Mouse (Mus musculus): ENCODE data around the gene Nanog. TPM values are rescaled to one million over a fixed set of nuclear protein-coding genes. Genes with fewer than 3 reads are reported as not detected.

Nanog gene
- polyA plus RNA-seq, 1 experiment = 0.10 TPM

DNA sequence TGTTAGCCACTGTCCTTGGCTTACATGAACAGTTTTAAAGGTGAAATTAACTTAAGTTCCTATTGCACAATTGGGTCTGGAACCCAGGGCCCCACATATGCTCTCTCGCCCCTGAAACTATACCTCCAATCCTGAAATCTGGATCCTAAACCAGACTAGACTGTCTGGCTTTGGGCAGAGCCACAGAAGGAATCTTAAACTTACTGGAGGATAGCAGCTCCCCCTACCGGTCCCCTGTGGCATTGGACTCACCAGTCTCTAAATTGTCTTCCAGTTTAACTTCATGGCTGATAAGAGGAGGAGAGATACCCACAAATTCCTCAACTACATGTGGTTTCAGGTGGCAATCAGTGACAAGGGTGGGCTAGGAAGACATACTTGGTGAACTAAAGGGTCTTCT is 12.7 kb downstream of the Nanog start:
- H3K4me1 ChIP-seq (ENCODE audit: control insufficient read depth, insufficient read depth, low read length) = no peaks in the 10 kb centered on the region
- TF ChIP-seq CTCF (IDR thresholded peaks at IDR 0.05; ENCODE audit: extremely low read depth, insufficient read depth, low read length) (peak; percentile 93), POLR2A (IDR thresholded peaks at IDR 0.05; ENCODE audit: extremely low read depth, insufficient read depth, low read length) (no peak)
- no peak overlapping the region for H3K27ac ChIP-seq (ENCODE audit: insufficient read depth, low read length)
- no peak overlapping the region for H3K4me3 ChIP-seq (ENCODE audit: insufficient read depth, low read length)

DNA sequence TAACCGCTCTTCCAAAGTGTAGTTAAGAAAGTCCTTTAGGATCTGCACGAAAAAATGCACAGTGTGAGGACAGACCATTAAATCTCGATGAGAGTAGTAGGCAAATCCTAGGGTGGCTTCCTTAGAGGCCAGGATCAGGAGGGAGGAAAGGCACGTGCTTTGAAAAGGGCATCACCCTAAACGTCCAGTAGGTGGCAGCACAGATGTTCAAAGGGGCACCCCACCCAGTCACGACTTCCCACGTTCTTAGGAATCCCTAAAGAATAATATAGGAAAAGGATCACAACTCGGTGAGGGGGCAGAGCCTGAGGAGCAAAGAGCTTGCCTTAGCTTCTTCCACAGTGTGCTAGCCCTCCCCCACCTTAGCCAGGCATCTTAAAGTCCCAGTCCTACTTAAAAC is 32.7 kb downstream of the Nanog start:
- Histone ChIP-seq H3K4me1 (ENCODE audit: control insufficient read depth, insufficient read depth, low read length) (peaks cover 5% of the 10 kb centered on the region), H3K4me3 (ENCODE audit: insufficient read depth, low read length) (peak overlapping the region; percentile 88), H3K27ac (ENCODE audit: insufficient read depth, low read length) (no peak overlapping the region)
- TF ChIP-seq POLR2A (IDR thresholded peaks at IDR 0.05; ENCODE audit: extremely low read depth, insufficient read depth, low read length) (0 out of 2 replicates have a peak, but pooled peaks have one; percentile 27), CTCF (IDR thresholded peaks at IDR 0.05; ENCODE audit: extremely low read depth, insufficient read depth, low read length) (peak; percentile 77)

DNA sequence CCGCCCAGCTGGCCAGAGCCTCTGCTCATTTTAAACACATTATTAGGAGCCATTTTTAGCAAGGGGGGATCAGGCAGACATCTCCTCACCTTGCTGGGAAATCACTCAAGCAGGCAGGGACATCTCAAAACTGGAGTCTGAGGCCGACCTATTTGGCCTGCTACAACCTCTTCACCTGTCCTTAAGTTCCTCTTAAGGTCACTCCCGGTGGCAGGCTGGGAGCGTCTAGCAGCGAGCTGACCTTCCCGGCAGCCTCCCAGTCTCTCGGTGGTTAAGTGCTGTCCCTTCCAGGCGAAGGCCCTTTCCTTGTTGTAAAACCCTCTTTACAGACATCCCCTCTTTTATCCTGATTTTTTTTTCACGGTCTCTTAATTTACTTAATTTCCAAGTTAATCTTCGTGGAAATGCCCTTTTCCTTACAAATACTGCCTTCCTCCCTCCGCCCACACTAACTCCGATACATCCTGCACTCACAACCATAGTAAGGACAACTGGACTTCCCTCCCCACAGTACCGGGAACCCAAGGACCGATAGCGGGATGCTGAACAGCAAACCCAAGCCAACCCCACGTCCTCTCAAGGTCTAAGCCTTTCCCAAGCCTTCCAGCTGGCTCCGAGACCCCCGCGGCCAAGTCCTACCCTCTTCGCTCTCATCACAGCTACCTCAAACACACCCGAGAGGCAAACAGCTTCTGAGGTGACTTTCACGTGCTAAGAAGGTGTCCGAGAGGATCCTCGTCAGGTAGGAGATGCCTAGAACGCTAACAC is 34.4 kb downstream of the Nanog start:
- no peak for TF ChIP-seq CTCF (IDR thresholded peaks at IDR 0.05; ENCODE audit: extremely low read depth, insufficient read depth, low read length)
- no peak for TF ChIP-seq POLR2A (IDR thresholded peaks at IDR 0.05; ENCODE audit: extremely low read depth, insufficient read depth, low read length)
- Histone ChIP-seq H3K27ac (ENCODE audit: insufficient read depth, low read length) (peak overlapping the region; percentile 71), H3K4me3 (ENCODE audit: insufficient read depth, low read length) (peak overlapping the region; percentile 88), H3K4me1 (ENCODE audit: control insufficient read depth, insufficient read depth, low read length) (peaks cover 5% of the 10 kb centered on the region)

DNA sequence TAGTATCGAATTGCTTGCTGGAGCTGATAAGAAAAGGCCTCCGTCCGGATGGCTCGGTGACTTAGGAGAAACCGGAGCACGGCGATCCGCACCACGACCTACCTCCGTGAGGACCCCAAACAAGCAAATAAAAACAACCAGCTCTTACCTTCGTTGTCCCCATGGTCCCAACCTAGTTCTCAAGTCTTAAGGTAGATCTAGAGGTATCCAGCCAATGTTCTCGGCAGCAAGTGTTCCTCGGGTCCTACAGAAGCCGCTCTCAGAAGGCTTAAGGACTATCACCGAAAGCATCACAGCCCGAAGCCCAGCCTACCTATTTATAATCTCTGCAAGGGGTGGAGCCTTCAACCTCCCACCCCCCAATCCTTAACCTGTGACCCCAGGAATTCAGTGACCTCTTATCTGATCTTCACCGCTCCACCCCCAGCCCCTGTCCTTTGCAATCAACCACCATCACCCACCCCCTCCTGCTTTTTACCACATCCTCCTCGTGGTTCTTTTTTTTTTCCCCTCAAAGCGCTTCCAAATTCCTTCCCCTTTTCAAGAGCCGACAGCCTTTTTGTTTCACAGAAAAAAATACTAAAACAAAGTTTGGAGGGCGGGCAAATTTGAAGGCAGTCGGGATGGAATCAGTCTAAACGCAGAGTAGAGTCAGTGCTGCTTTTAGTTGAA is 35.1 kb downstream of the Nanog start:
- no peak for TF ChIP-seq CTCF (IDR thresholded peaks at IDR 0.05; ENCODE audit: extremely low read depth, insufficient read depth, low read length)
- peak; percentile 94 for TF ChIP-seq POLR2A (IDR thresholded peaks at IDR 0.05; ENCODE audit: extremely low read depth, insufficient read depth, low read length)
- Histone ChIP-seq H3K27ac (ENCODE audit: insufficient read depth, low read length) (peak overlapping the region; percentile 24), H3K4me1 (ENCODE audit: control insufficient read depth, insufficient read depth, low read length) (peaks cover 5% of the 10 kb centered on the region), H3K4me3 (ENCODE audit: insufficient read depth, low read length) (peak overlapping the region; percentile 88)

DNA sequence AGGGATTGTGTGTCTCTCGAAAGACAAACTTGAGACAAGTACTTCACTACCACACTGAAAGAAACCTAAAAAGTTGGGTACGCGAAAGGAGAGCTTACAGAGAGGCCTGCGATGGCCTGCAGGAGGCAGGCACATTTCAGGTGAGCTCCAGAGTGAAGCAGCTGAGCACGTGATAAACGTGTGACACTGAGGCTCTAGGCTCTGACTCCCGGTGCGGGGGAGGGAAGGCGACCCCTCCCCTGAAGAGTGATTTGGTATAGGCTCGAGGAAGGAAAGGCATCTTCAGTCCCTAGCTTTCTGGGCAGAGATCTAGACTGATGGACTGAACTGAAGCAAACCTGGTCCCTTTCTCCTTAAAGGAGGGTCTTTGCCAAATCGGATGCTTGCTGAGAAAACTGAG is 36.1 kb downstream of the Nanog start:
- no peak for TF ChIP-seq CTCF (IDR thresholded peaks at IDR 0.05; ENCODE audit: extremely low read depth, insufficient read depth, low read length)
- no peak for TF ChIP-seq POLR2A (IDR thresholded peaks at IDR 0.05; ENCODE audit: extremely low read depth, insufficient read depth, low read length)
- H3K27ac ChIP-seq (ENCODE audit: insufficient read depth, low read length) = no peak overlapping the region
- H3K4me3 ChIP-seq (ENCODE audit: insufficient read depth, low read length) = no peak overlapping the region
- H3K4me1 ChIP-seq (ENCODE audit: control insufficient read depth, insufficient read depth, low read length) = peaks cover 5% of the 10 kb centered on the region

DNA sequence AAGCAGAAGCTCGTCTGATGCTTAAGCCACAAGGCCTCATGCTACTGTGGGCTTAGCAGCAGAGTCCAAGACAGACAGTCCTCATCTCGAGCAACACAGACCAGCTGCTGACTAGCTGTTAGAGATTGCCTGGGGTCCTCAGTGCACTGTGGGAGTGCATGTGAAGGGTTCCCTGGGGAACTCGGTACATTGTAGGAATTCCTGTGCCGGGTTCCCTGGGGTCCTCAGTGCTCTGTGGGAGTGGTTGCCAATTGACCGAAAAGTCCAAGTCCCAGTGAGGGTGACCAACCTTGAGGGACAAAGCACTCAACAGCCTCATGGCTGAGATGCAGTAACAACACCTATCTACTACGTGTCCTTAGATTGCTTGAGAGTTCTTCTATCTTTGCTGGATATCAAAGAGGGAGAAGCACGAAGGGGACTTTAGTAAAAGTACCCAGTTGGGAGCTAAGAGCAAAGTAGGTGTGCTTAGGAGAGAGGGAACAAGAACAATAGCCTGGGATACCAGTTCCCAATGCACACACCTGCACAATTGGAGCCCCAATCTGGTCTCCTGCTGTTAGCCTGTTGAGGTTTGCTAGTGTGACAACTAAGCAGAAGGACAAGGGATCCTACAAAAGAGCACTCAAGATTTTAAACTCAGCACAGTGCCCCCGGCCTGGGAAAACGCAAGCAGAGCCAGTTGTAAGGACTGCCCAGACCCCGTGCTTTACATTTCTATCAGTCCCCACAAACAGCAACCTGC is 37.4 kb downstream of the Nanog start:
- Histone ChIP-seq H3K27ac (ENCODE audit: insufficient read depth, low read length) (no peak overlapping the region), H3K4me3 (ENCODE audit: insufficient read depth, low read length) (no peak overlapping the region), H3K4me1 (ENCODE audit: control insufficient read depth, insufficient read depth, low read length) (peaks cover 5% of the 10 kb centered on the region)
- no peak for TF ChIP-seq CTCF (IDR thresholded peaks at IDR 0.05; ENCODE audit: extremely low read depth, insufficient read depth, low read length)

DNA sequence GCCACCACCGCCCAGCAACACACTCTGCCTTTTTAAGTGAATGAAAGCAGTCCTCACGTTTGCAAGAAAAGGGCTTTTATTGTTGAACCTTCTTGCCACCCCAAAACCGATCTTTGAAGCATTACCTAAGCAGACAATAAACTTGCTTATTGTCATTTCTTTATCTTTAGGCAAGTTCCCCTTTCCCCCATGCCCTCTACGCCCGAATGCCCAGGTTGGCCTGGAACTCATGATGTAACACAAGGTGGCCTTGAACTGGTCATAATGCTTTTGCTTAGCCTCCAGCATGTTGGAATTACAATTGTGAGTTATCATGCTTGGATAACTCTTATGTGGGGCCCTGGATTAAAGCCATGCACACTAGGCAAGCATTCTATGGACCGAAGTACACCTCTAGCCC is 43.3 kb downstream of the Nanog start:
- TF ChIP-seq CTCF (IDR thresholded peaks at IDR 0.05; ENCODE audit: extremely low read depth, insufficient read depth, low read length) = no peak
- no peak for TF ChIP-seq POLR2A (IDR thresholded peaks at IDR 0.05; ENCODE audit: extremely low read depth, insufficient read depth, low read length)
- Histone ChIP-seq H3K4me3 (ENCODE audit: insufficient read depth, low read length) (no peak overlapping the region), H3K27ac (ENCODE audit: insufficient read depth, low read length) (no peak overlapping the region), H3K4me1 (ENCODE audit: control insufficient read depth, insufficient read depth, low read length) (no peaks in the 10 kb centered on the region)

DNA sequence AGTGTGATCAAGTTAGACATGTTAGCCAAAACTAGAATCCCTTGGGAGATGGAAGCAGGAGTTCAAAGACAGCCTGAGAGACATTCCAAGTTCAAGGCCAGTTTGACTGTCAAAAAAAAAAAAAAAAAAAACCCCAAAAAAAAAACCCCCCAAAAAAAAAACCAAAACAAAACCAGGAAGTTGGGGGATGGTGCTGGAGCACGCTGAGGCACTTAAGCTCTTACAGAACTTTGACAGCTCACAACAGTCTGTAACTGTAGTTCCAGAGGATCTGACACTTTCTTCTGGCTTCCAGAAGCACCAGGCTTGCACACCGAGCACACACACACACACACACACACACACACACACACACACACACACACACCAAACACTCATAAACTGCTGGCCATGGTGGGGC is 48.6 kb downstream of the Nanog start:
- no peaks in the 10 kb centered on the region; the same call in 1 of the 2 replicates for H3K4me1 ChIP-seq (ENCODE audit: control insufficient read depth, insufficient read depth, low read length)
- H3K27ac ChIP-seq (ENCODE audit: insufficient read depth, low read length) = no peak overlapping the region
- TF ChIP-seq CTCF (IDR thresholded peaks at IDR 0.05; ENCODE audit: extremely low read depth, insufficient read depth, low read length) (no peak), POLR2A (IDR thresholded peaks at IDR 0.05; ENCODE audit: extremely low read depth, insufficient read depth, low read length) (no peak)
- no peak overlapping the region for H3K4me3 ChIP-seq (ENCODE audit: insufficient read depth, low read length)

DNA sequence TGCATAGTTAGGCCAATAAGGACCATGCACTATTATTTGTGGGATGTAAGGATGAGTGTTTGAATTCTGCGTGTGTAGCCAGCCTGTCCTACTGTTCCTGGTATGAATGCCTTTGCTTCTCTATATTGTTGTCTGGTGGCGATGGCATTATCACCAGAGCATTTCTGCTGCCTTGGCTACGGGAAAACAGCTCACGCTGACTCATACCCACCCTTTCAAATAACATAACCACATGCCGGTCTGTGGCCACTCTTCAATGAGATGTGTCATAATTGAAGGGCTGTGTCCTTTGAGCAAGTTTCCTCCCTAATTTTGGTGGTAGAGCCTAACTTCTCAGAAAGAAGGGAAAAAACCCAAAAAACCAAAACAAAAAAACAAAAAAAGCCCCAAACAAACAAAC is 51.4 kb downstream of the Nanog start:
- Histone ChIP-seq H3K4me1 (ENCODE audit: control insufficient read depth, insufficient read depth, low read length) (no peaks in the 10 kb centered on the region; the same call in 1 of the 2 replicates), H3K4me3 (ENCODE audit: insufficient read depth, low read length) (no peak overlapping the region), H3K27ac (ENCODE audit: insufficient read depth, low read length) (no peak overlapping the region)
- no peak for TF ChIP-seq CTCF (IDR thresholded peaks at IDR 0.05; ENCODE audit: extremely low read depth, insufficient read depth, low read length)
- no peak for TF ChIP-seq POLR2A (IDR thresholded peaks at IDR 0.05; ENCODE audit: extremely low read depth, insufficient read depth, low read length)
